Mouse (Mus musculus) embryonic facial prominence, embryonic 10.5 days (tissue): Measurements from ENCODE around the gene Kifc3. TPM values are rescaled to one million over a fixed set of nuclear protein-coding genes. Genes with fewer than 3 reads are reported as not detected.
"Not testable (repeated sequence)": the region's sequence is repeated elsewhere in the genome, so short reads cannot be mapped to it uniquely, and the experiment has no call there.

ENCODE experiments used
- DNase-seq: peaks from one replicate; pipeline ENCODE4 v3.0.0-alpha.2; 2017; ENCODE audit warnings: low spot score
- H3K27ac ChIP-seq: fragments of 300-500 bp; sonication (generic); replicated peaks from 2 replicates; pipeline ENCODE4 v1.5.1; 2016; ENCODE audit warnings: mild to moderate bottlenecking
- H3K27me3 ChIP-seq: fragments of 300-500 bp; sonication (generic); replicated peaks from 2 replicates; pipeline ENCODE4 v1.6.1; 2016; ENCODE audit warnings: low read depth, mild to moderate bottlenecking; ENCODE audit not compliant: poor library complexity, severe bottlenecking
- H3K36me3 ChIP-seq: fragments of 300-500 bp; sonication (generic); replicated peaks from 2 replicates; pipeline ENCODE4 v1.6.1; 2016; ENCODE audit warnings: mild to moderate bottlenecking, moderate library complexity
- H3K4me1 ChIP-seq: fragments of 300-500 bp; sonication (generic); 2 replicates; pipeline ENCODE4 v1.6.1; 2016
- H3K4me3 ChIP-seq: fragments of 300-500 bp; sonication (generic); 2 replicates; pipeline ENCODE4 v1.5.1; 2016; ENCODE audit warnings: mild to moderate bottlenecking, moderate library complexity
- H3K9me3 ChIP-seq: fragments of 300-500 bp; sonication (generic); 2 replicates; pipeline ENCODE4 v1.6.1; 2016; ENCODE audit warnings: mild to moderate bottlenecking
- WGBS: fragments of 180-500 bp; shearing (Covaris S2); methylation state at CpG from one replicate; pipeline ENCODE4 v1.1.7; 2016; 5-methylcytosine and 5-hydroxymethylcytosine counted together
- polyA plus RNA-seq: library from polyadenylated mRNA; unstranded; fragments of >200 nt; fragmentation: Nextera tagmentation; extraction: Ambion mirVana; gene quantifications from 2 replicates; pipeline ENCODE4 v1.2.1, GENCODE M21; 2016

The Kifc3 gene
- polyA plus RNA-seq, result 8.4 and 8.7 TPM in 2 replicates

GRCm38 (mm10) chr8:95202649-95203275 lies at the start of gene Kifc3:
Gene Kifc3 (minus strand): TSS chr8:95202812.
- no peak for DNase-seq
- Histone ChIP-seq H3K4me3 (no peak within 1 kb of the TSS), H3K4me1 (peaks cover 10% of the 10 kb centered on the region), H3K27ac (0 out of 2 replicates have a peak within 1 kb of the TSS, but pooled peaks have one; percentile 30), H3K9me3 (no peaks in the 10 kb centered on the region), H3K27me3 (no peaks in the 10 kb centered on the region), H3K36me3 (no peaks in the 10 kb centered on the region)
- 55% methylated on average over 14 of the region's 14 CpGs for WGBS

- no peaks in the 10 kb centered on the region for H3K36me3 ChIP-seq
- no peak overlapping the region for H3K4me3 ChIP-seq
- no peaks in the 10 kb centered on the region for H3K9me3 ChIP-seq
- 62% methylated on average over 9 of the region's 9 CpGs for WGBS
- no peak overlapping the region for H3K27ac ChIP-seq
- peak; percentile 23 for DNase-seq
- H3K4me1 ChIP-seq, result peaks cover 6% of the 10 kb centered on the region; the same call in 1 of the 2 replicates
- H3K27me3 ChIP-seq, result no peaks in the 10 kb centered on the region
Measured at GRCm38 (mm10) chr8:95252056-95252455, 49.4 kb upstream of the Kifc3 start.

GRCm38 (mm10) chr8:95249847-95250246 lies 47.2 kb upstream of the Kifc3 start:
- no peak for DNase-seq

GRCm38 (mm10) chr8:95247277-95247676 lies 44.7 kb upstream of the Kifc3 start:
- Histone ChIP-seq H3K27ac (no peak overlapping the region), H3K9me3 (no peaks in the 10 kb centered on the region), H3K4me3 (no peak overlapping the region), H3K4me1 (peaks cover 10% of the 10 kb centered on the region; the same call in 1 of the 2 replicates), H3K27me3 (no peaks in the 10 kb centered on the region), H3K36me3 (no peaks in the 10 kb centered on the region)
- no peak for DNase-seq
- 79% methylated on average over 5 of the region's 5 CpGs for WGBS

More at GRCm38 (mm10) chr8:95249847-95250246, 47.2 kb upstream of the Kifc3 start:
- Histone ChIP-seq H3K9me3 (no peaks in the 10 kb centered on the region), H3K36me3 (no peaks in the 10 kb centered on the region), H3K4me1 (peaks cover 6% of the 10 kb centered on the region; the same call in 1 of the 2 replicates), H3K27me3 (no peaks in the 10 kb centered on the region), H3K27ac (no peak overlapping the region), H3K4me3 (no peak overlapping the region)
- WGBS, result 59% methylated on average over 4 of the region's 4 CpGs

- 0 out of 2 replicates have a peak, but pooled peaks cover 4% of the 10 kb centered on the region for H3K4me1 ChIP-seq
- no peak overlapping the region for H3K27ac ChIP-seq
- no peak overlapping the region for H3K4me3 ChIP-seq
- no peaks in the 10 kb centered on the region for H3K9me3 ChIP-seq
- H3K36me3 ChIP-seq, result no peaks in the 10 kb centered on the region
- 84% methylated on average over 5 of the region's 5 CpGs for WGBS
- no peaks in the 10 kb centered on the region for H3K27me3 ChIP-seq
- no peak for DNase-seq
Measured at GRCm38 (mm10) chr8:95245180-95245579, 42.6 kb upstream of the Kifc3 start.

GRCm38 (mm10) chr8:95243853-95244252 lies 41.2 kb upstream of the Kifc3 start:
- Histone ChIP-seq H3K4me3 (no peak overlapping the region), H3K36me3 (no peaks in the 10 kb centered on the region), H3K4me1 (0 out of 2 replicates have a peak, but pooled peaks cover 4% of the 10 kb centered on the region), H3K9me3 (no peaks in the 10 kb centered on the region), H3K27me3 (no peaks in the 10 kb centered on the region), H3K27ac (no peak overlapping the region)
- no peak for DNase-seq
- WGBS, result 70% methylated on average over 4 of the region's 4 CpGs

- Histone ChIP-seq H3K27ac (no peak overlapping the region), H3K4me3 (no peak overlapping the region), H3K36me3 (no peaks in the 10 kb centered on the region), H3K4me1 (0 out of 2 replicates have a peak, but pooled peaks cover 4% of the 10 kb centered on the region), H3K27me3 (no peaks in the 10 kb centered on the region), H3K9me3 (no peaks in the 10 kb centered on the region)
- 67% methylated on average over 12 of the region's 12 CpGs for WGBS
- no peak for DNase-seq
Measured at GRCm38 (mm10) chr8:95242826-95243571, 40.4 kb upstream of the Kifc3 start.

- no peak overlapping the region for H3K27ac ChIP-seq
- 0 out of 2 replicates have a peak, but pooled peaks cover 4% of the 10 kb centered on the region for H3K4me1 ChIP-seq
- no peaks in the 10 kb centered on the region for H3K9me3 ChIP-seq
- no peak for DNase-seq
- 86% methylated on average over 26 of the region's 26 CpGs for WGBS
- H3K36me3 ChIP-seq, result no peaks in the 10 kb centered on the region
- H3K27me3 ChIP-seq, result no peaks in the 10 kb centered on the region
- H3K4me3 ChIP-seq, result no peak overlapping the region
Measured at GRCm38 (mm10) chr8:95242099-95242825, 39.6 kb upstream of the Kifc3 start.

GRCm38 (mm10) chr8:95235683-95236082 lies 33.1 kb upstream of the Kifc3 start:
- Histone ChIP-seq H3K4me1 (no peaks in the 10 kb centered on the region), H3K27ac (no peak overlapping the region), H3K4me3 (no peak overlapping the region), H3K9me3 (no peaks in the 10 kb centered on the region), H3K36me3 (no peaks in the 10 kb centered on the region), H3K27me3 (no peaks in the 10 kb centered on the region)
- 7% methylated on average over 3 of the region's 3 CpGs for WGBS
- peak; percentile 76 for DNase-seq

- H3K9me3 ChIP-seq, DNase-seq, H3K27me3 ChIP-seq, H3K36me3 ChIP-seq, H3K27ac ChIP-seq, H3K4me3 ChIP-seq: not testable (repeated sequence)
- WGBS, result 95% methylated on average over 9 of the region's 9 CpGs
- peaks cover 13% of the 10 kb centered on the region for H3K4me1 ChIP-seq
Measured at GRCm38 (mm10) chr8:95230086-95230485, 27.5 kb upstream of the Kifc3 start.

- no peak overlapping the region for H3K4me3 ChIP-seq
- no peaks in the 10 kb centered on the region for H3K9me3 ChIP-seq
- 33% methylated on average over 2 of the region's 2 CpGs for WGBS
- H3K36me3 ChIP-seq, result no peaks in the 10 kb centered on the region
- no peak for DNase-seq
- no peak overlapping the region for H3K27ac ChIP-seq
- peaks cover 13% of the 10 kb centered on the region for H3K4me1 ChIP-seq
- no peaks in the 10 kb centered on the region for H3K27me3 ChIP-seq
Measured at GRCm38 (mm10) chr8:95227151-95227468, 24.5 kb upstream of the Kifc3 start.

- Histone ChIP-seq H3K9me3 (no peaks in the 10 kb centered on the region), H3K4me1 (peaks cover 13% of the 10 kb centered on the region), H3K27me3 (no peaks in the 10 kb centered on the region), H3K4me3 (no peak overlapping the region), H3K27ac (no peak overlapping the region), H3K36me3 (no peaks in the 10 kb centered on the region)
- 51% methylated on average over 7 of the region's 7 CpGs for WGBS
- no peak for DNase-seq
Measured at GRCm38 (mm10) chr8:95226251-95227150, 23.9 kb upstream of the Kifc3 start.
